Mouse (Mus musculus): Measurements from ENCODE around the gene Atp2a2. TPM values are rescaled to one million over a fixed set of nuclear protein-coding genes. Genes with fewer than 3 reads are reported as not detected.
A peak's percentile ranks its signal among the peaks of the same experiment; 100 is the strongest.

The Atp2a2 gene
- polyA plus RNA-seq, 1 experiment from 2014 or later: 32.2 TPM

GRCm38 (mm10) chr5:122503760-122504119 is 1.7 kb upstream of the Atp2a2 start:
- 29% methylated on average over 4 of the region's 4 CpGs for WGBS
- Histone ChIP-seq H3K4me3 (no peak overlapping the region), H3K9me3 (replicated peaks) (no peaks in the 10 kb centered on the region), H3K9ac (no peak overlapping the region), H3K27me3 (no peaks in the 10 kb centered on the region), H3K4me1 (peaks cover 29% of the 10 kb centered on the region), H3K27ac (no peak overlapping the region), H3K36me3 (ENCODE audit: poor library complexity, severe bottlenecking) (no peaks in the 10 kb centered on the region; the same call in 1 of the 2 replicates), H3K4me2 (no peak overlapping the region)
- ATAC-seq: no peak

- H3K9me3 ChIP-seq (replicated peaks): no peaks in the 10 kb centered on the region
- H3K27me3 ChIP-seq: no peaks in the 10 kb centered on the region
- peak overlapping the region; percentile 86 for H3K4me3 ChIP-seq
- H3K36me3 ChIP-seq (ENCODE audit: poor library complexity, severe bottlenecking): peaks cover 3% of the 10 kb centered on the region; the same call in 1 of the 2 replicates
- H3K4me2 ChIP-seq: peak overlapping the region; percentile 72
- H3K27ac ChIP-seq: peak overlapping the region; percentile 99
- WGBS: 23% methylated on average over 15 of the region's 15 CpGs
- ATAC-seq: no peak; the same call in 1 of the 2 replicates
- H3K9ac ChIP-seq: peak overlapping the region; percentile 75
- peaks cover 33% of the 10 kb centered on the region for H3K4me1 ChIP-seq
These were observed 1.2 kb upstream of the Atp2a2 start for GRCm38 (mm10) chr5:122503015-122503759.

GRCm38 (mm10) chr5:122501101-122502076 is 636 bp downstream of the Atp2a2 start:
- Histone ChIP-seq H3K4me1 (peaks cover 45% of the 10 kb centered on the region), H3K36me3 (ENCODE audit: poor library complexity, severe bottlenecking) (peaks cover 16% of the 10 kb centered on the region; the same call in 1 of the 2 replicates), H3K9ac (peak overlapping the region; percentile 99), H3K4me2 (peak overlapping the region; percentile 72), H3K27me3 (no peaks in the 10 kb centered on the region), H3K9me3 (replicated peaks) (no peaks in the 10 kb centered on the region), H3K27ac (peak overlapping the region; percentile 99), H3K4me3 (peak overlapping the region; percentile 86)
- under 1% methylated on average over 80 of the region's 113 CpGs for WGBS
- ATAC-seq: peak; percentile 32

- Histone ChIP-seq H3K27me3 (no peaks in the 10 kb centered on the region), H3K4me2 (peak overlapping the region; percentile 72), H3K27ac (no peak overlapping the region), H3K9me3 (replicated peaks) (no peaks in the 10 kb centered on the region), H3K36me3 (ENCODE audit: poor library complexity, severe bottlenecking) (peaks cover 24% of the 10 kb centered on the region), H3K4me3 (peak overlapping the region; percentile 86), H3K4me1 (peaks cover 53% of the 10 kb centered on the region), H3K9ac (peak overlapping the region; percentile 99)
- 40% methylated on average over 5 of the region's 5 CpGs for WGBS
- ATAC-seq: no peak
These were observed 1.5 kb downstream of the Atp2a2 start for GRCm38 (mm10) chr5:122500563-122500962.

- Histone ChIP-seq H3K9ac (peak overlapping the region; percentile 99), H3K27ac (no peak overlapping the region), H3K27me3 (no peaks in the 10 kb centered on the region), H3K4me3 (peak overlapping the region; percentile 86), H3K4me2 (peak overlapping the region; percentile 72), H3K36me3 (ENCODE audit: poor library complexity, severe bottlenecking) (peaks cover 27% of the 10 kb centered on the region), H3K9me3 (replicated peaks) (no peaks in the 10 kb centered on the region), H3K4me1 (peaks cover 53% of the 10 kb centered on the region)
- no peak for ATAC-seq
- 62% methylated on average over 4 of the region's 4 CpGs for WGBS
These were observed 1.9 kb downstream of the Atp2a2 start for GRCm38 (mm10) chr5:122500141-122500540.

- H3K27ac ChIP-seq: no peak overlapping the region
- peak overlapping the region; percentile 6 for H3K4me2 ChIP-seq
- ATAC-seq: no peak
- H3K9ac ChIP-seq: no peak overlapping the region
- no peaks in the 10 kb centered on the region for H3K27me3 ChIP-seq
- peaks cover 46% of the 10 kb centered on the region for H3K36me3 ChIP-seq (ENCODE audit: poor library complexity, severe bottlenecking)
- peaks cover 47% of the 10 kb centered on the region for H3K4me1 ChIP-seq
- WGBS: 63% methylated on average over 2 of the region's 2 CpGs
- H3K4me3 ChIP-seq: no peak overlapping the region
- no peaks in the 10 kb centered on the region for H3K9me3 ChIP-seq (replicated peaks)
These were observed 4.0 kb downstream of the Atp2a2 start for GRCm38 (mm10) chr5:122498046-122498445.

GRCm38 (mm10) chr5:122496990-122497389 is 5.0 kb downstream of the Atp2a2 start:
- H3K4me1 ChIP-seq: peaks cover 43% of the 10 kb centered on the region
- no peak overlapping the region for H3K9ac ChIP-seq
- H3K4me2 ChIP-seq: no peak overlapping the region
- WGBS: 87% methylated on average over 4 of the region's 4 CpGs
- H3K27me3 ChIP-seq: no peaks in the 10 kb centered on the region
- H3K9me3 ChIP-seq (replicated peaks): no peaks in the 10 kb centered on the region
- H3K4me3 ChIP-seq: no peak overlapping the region
- H3K27ac ChIP-seq: no peak overlapping the region
- H3K36me3 ChIP-seq (ENCODE audit: poor library complexity, severe bottlenecking): peaks cover 49% of the 10 kb centered on the region
- ATAC-seq: no peak

- no peak for ATAC-seq
- H3K36me3 ChIP-seq (ENCODE audit: poor library complexity, severe bottlenecking): peaks cover 71% of the 10 kb centered on the region
- H3K4me1 ChIP-seq: peaks cover 32% of the 10 kb centered on the region
- H3K27ac ChIP-seq: no peak overlapping the region
- no peak overlapping the region for H3K9ac ChIP-seq
- no peaks in the 10 kb centered on the region for H3K27me3 ChIP-seq
- no peak overlapping the region for H3K4me3 ChIP-seq
- no peak overlapping the region for H3K4me2 ChIP-seq
- 77% methylated on average over 1 of the region's 1 CpGs for WGBS
- H3K9me3 ChIP-seq (replicated peaks): no peaks in the 10 kb centered on the region
These were observed 7.6 kb downstream of the Atp2a2 start for GRCm38 (mm10) chr5:122494449-122494848.

- Histone ChIP-seq H3K27me3 (no peaks in the 10 kb centered on the region), H3K4me1 (peaks cover 22% of the 10 kb centered on the region), H3K27ac (no peak overlapping the region), H3K4me2 (no peak overlapping the region), H3K9me3 (replicated peaks) (no peaks in the 10 kb centered on the region), H3K9ac (no peak overlapping the region), H3K36me3 (ENCODE audit: poor library complexity, severe bottlenecking) (peaks cover 81% of the 10 kb centered on the region), H3K4me3 (no peak overlapping the region)
- 92% methylated on average over 2 of the region's 2 CpGs for WGBS
- ATAC-seq: no peak
These were observed 9.0 kb downstream of the Atp2a2 start for GRCm38 (mm10) chr5:122493035-122493434.

GRCm38 (mm10) chr5:122491385-122491784 is 10.6 kb downstream of the Atp2a2 start:
- no peak for ATAC-seq
- no peak overlapping the region for H3K4me3 ChIP-seq
- H3K9ac ChIP-seq: no peak overlapping the region
- 85% methylated on average over 10 of the region's 10 CpGs for WGBS
- peaks cover 11% of the 10 kb centered on the region; the same call in 1 of the 2 replicates for H3K4me1 ChIP-seq
- no peak overlapping the region for H3K4me2 ChIP-seq
- H3K27ac ChIP-seq: no peak overlapping the region
- no peaks in the 10 kb centered on the region for H3K9me3 ChIP-seq (replicated peaks)
- H3K36me3 ChIP-seq (ENCODE audit: poor library complexity, severe bottlenecking): peaks cover 83% of the 10 kb centered on the region
- no peaks in the 10 kb centered on the region for H3K27me3 ChIP-seq

- peaks cover 83% of the 10 kb centered on the region for H3K36me3 ChIP-seq (ENCODE audit: poor library complexity, severe bottlenecking)
- no peaks in the 10 kb centered on the region for H3K27me3 ChIP-seq
- no peak overlapping the region for H3K27ac ChIP-seq
- WGBS: 97% methylated on average over 2 of the region's 2 CpGs
- no peak for ATAC-seq
- H3K9me3 ChIP-seq (replicated peaks): no peaks in the 10 kb centered on the region
- no peak overlapping the region for H3K4me2 ChIP-seq
- peaks cover 4% of the 10 kb centered on the region; the same call in 1 of the 2 replicates for H3K4me1 ChIP-seq
- no peak overlapping the region for H3K4me3 ChIP-seq
- H3K9ac ChIP-seq: no peak overlapping the region
These were observed 11.9 kb downstream of the Atp2a2 start for GRCm38 (mm10) chr5:122490148-122490547.

- WGBS: 95% methylated on average over 6 of the region's 6 CpGs
- Histone ChIP-seq H3K9me3 (replicated peaks) (no peaks in the 10 kb centered on the region), H3K36me3 (ENCODE audit: poor library complexity, severe bottlenecking) (peaks cover 84% of the 10 kb centered on the region), H3K4me2 (no peak overlapping the region), H3K27ac (no peak overlapping the region), H3K27me3 (no peaks in the 10 kb centered on the region), H3K4me3 (no peak overlapping the region), H3K4me1 (no peaks in the 10 kb centered on the region), H3K9ac (no peak overlapping the region)
- no peak for ATAC-seq
These were observed 14.2 kb downstream of the Atp2a2 start for GRCm38 (mm10) chr5:122487825-122488224.
